Mouse (Mus musculus): ENCODE data around the gene Golga4.

DNA sequence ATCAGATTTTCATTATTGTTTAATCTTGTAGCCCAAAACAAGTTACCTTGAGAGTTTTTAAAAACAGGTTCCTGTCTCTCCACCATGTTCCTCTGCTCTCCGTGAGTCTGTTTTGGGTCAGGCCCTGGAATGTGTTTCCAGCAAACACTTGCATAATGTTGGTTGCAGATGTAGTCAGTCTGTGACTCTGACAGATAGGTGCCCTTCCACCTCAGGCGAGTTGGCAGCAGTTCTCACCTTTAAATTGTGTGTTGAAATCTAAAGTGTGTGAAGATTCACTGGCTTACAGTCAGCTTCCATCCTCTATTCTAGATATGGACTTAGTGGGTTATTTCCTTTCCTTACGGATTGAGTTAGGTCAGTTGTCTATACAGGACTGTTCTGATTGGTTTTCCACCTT lies 23.7 kb downstream of the Golga4 start:
- TF ChIP-seq CTCF (conservative IDR thresholded peaks at IDR 0.05; ENCODE audit: insufficient read depth, insufficient read length, low read depth, low read length) (no peak), POLR2A (IDR thresholded peaks at IDR 0.05; ENCODE audit: low read depth, low read length) (no peak)

All from kidney, adult 2 months (tissue).